In genomic region chr19:59470913-59471312, GRCm38 (mm10) we compare ENCODE assay signal across 12 mouse cellular contexts. TPM values are rescaled to one million over a fixed set of nuclear protein-coding genes. Genes with fewer than 3 reads are reported as not detected.
A peak's percentile ranks its signal among the peaks of the same experiment; 100 is the strongest.
DNase-seq lines count a peak whose midpoint lies in the region; ATAC-seq and TF ChIP-seq lines count a peak whose summit lies in the region.
"Had no signal": no experiment of that assay in that cellular context is flagged by ENCODE, and none has a peak within 500 bp of the region (broad histone marks: within the 10 kb centered on the region; RNA-seq: fewer than 3 reads in every experiment).

No protein-coding gene starts in this region.

- H3K9me3 ChIP-seq in heart, embryonic 16.5 days (replicated peaks; ENCODE audit: control insufficient read depth, low read length) = no peaks in the 10 kb centered on the region
- H3K9me3 ChIP-seq in embryonic facial prominence, embryonic 14.5 days (ENCODE audit: control insufficient read depth, low read length) = no peaks in the 10 kb centered on the region
- H3K9me3 ChIP-seq in hindbrain, postnatal 0 days (ENCODE audit: low read length) = no peaks in the 10 kb centered on the region
- no peaks in the 10 kb centered on the region for H3K9me3 ChIP-seq in neural tube, embryonic 11.5 days (ENCODE audit: control insufficient read depth, low read length)

- H3K4me1 ChIP-seq in heart, embryonic 16.5 days (ENCODE audit: control insufficient read depth, insufficient read depth, low read length) = peaks cover 6% of the 10 kb centered on the region; the same call in 1 of the 2 replicates
- H3K4me1 ChIP-seq in heart, adult 2 months (ENCODE audit: control insufficient read depth, insufficient read depth, low read length) = no peaks in the 10 kb centered on the region
- H3K4me1 ChIP-seq in embryonic facial prominence, embryonic 14.5 days (ENCODE audit: control insufficient read depth, insufficient read depth, low read length) = peaks cover 13% of the 10 kb centered on the region
- no peaks in the 10 kb centered on the region for H3K4me1 ChIP-seq in hindbrain, postnatal 0 days (ENCODE audit: insufficient read depth, low read length)
- H3K4me1 ChIP-seq in neural tube, embryonic 11.5 days (ENCODE audit: control insufficient read depth, insufficient read depth, low read length) = peaks cover 24% of the 10 kb centered on the region

- peak overlapping the region; percentile 9; the same call in 1 of the 2 replicates for H3K4me2 ChIP-seq in heart, embryonic 16.5 days (ENCODE audit: low read depth, low read length)
- H3K4me2 ChIP-seq in embryonic facial prominence, embryonic 14.5 days (ENCODE audit: low read depth, low read length) = peak overlapping the region; percentile 38; the same call in 1 of the 2 replicates
- 0 out of 2 replicates have a peak overlapping the region, but pooled peaks have one; percentile 3 for H3K4me2 ChIP-seq in hindbrain, postnatal 0 days (ENCODE audit: low read depth, low read length)
- H3K4me2 ChIP-seq in neural tube, embryonic 11.5 days (ENCODE audit: low read depth) = peak overlapping the region; percentile 26

- no peak for TF ChIP-seq EP300 in heart, adult 2 months (IDR thresholded peaks at IDR 0.05; ENCODE audit: insufficient read depth, low read depth, low read length)

- intact Hi-C loops in heart, adult 2 months (cut with DNase I) = no loop called here
- intact Hi-C loops in left cerebral cortex, postnatal 36 days (cut with DNase I) = no loop called here
- intact Hi-C loops in left cerebral cortex, adult 2 months (cut with DNase I) = no loop called here

- H3K4me3 ChIP-seq in heart, embryonic 16.5 days (ENCODE audit: low read length) = no peak overlapping the region
- H3K4me3 ChIP-seq in heart, adult 2 months = no peak overlapping the region
- H3K4me3 ChIP-seq in embryonic facial prominence, embryonic 14.5 days (ENCODE audit: low read depth, low read length) = 0 out of 2 replicates have a peak overlapping the region, but pooled peaks have one; percentile 0
- no peak overlapping the region for H3K4me3 ChIP-seq in hindbrain, postnatal 0 days (ENCODE audit: low read length)
- H3K4me3 ChIP-seq in neural tube, embryonic 11.5 days (ENCODE audit: low read depth, low read length) = no peak overlapping the region
- no peak overlapping the region for H3K4me3 ChIP-seq in left cerebral cortex, adult 2 months

- H3K27ac ChIP-seq in heart, embryonic 16.5 days (ENCODE audit: low read length) = no peak overlapping the region
- no peak overlapping the region for H3K27ac ChIP-seq in heart, adult 2 months
- H3K27ac ChIP-seq in embryonic facial prominence, embryonic 14.5 days (replicated peaks; ENCODE audit: low read depth, low read length) = no peak overlapping the region
- no peak overlapping the region for H3K27ac ChIP-seq in hindbrain, postnatal 0 days
- no peak overlapping the region for H3K27ac ChIP-seq in neural tube, embryonic 11.5 days (ENCODE audit: low read depth, low read length)
- H3K27ac ChIP-seq in left cerebral cortex, adult 2 months = no peak overlapping the region
- H3K27ac ChIP-seq: stomach, postnatal 0 days had no signal

- H3K9ac ChIP-seq in heart, embryonic 16.5 days (ENCODE audit: low read length) = no peak overlapping the region
- H3K9ac ChIP-seq in heart, adult 2 months (ENCODE audit: low read depth, low read length) = no peak overlapping the region
- no peak overlapping the region for H3K9ac ChIP-seq in embryonic facial prominence, embryonic 14.5 days (ENCODE audit: low read depth, low read length)
- H3K9ac ChIP-seq in hindbrain, postnatal 0 days (replicated peaks; ENCODE audit: low read length) = no peak overlapping the region
- H3K9ac ChIP-seq in neural tube, embryonic 11.5 days (ENCODE audit: low read length) = no peak overlapping the region
- H3K9ac ChIP-seq: liver, postnatal 0 days had no signal

- no peak for TF ChIP-seq POLR2A in heart, adult 2 months (IDR thresholded peaks at IDR 0.05; ENCODE audit: insufficient read depth, low read depth, low read length)

- no peak for DNase-seq in heart, adult 2 months
- DNase-seq in embryonic facial prominence, embryonic 14.5 days (ENCODE audit: low spot score) = no peak
- DNase-seq in hindbrain, postnatal 0 days (ENCODE audit: low spot score) = no peak
- no peak for DNase-seq in neural tube, embryonic 11.5 days (ENCODE audit: low spot score)
- no peak for DNase-seq in left cerebral cortex, postnatal 36 days (ENCODE audit: low spot score in 2 of 2)
- DNase-seq in spleen, adult 12 weeks (ENCODE audit: low spot score) = no peak
- no peak for DNase-seq in left cerebral cortex, adult 2 months (ENCODE audit: extremely low spot score in 1 of 2, low spot score in 2 of 2)
- DNase-seq: cerebellum, postnatal 25 days; liver, postnatal 0 days had no signal

- TF ChIP-seq CTCF in heart, adult 2 months (IDR thresholded peaks at IDR 0.05) = no peak
- TF ChIP-seq CTCF in hindbrain, postnatal 0 days (IDR thresholded peaks at IDR 0.05; ENCODE audit: low read depth) = no peak
- TF ChIP-seq CTCF in left cerebral cortex, adult 2 months (IDR thresholded peaks at IDR 0.05) = no peak

- ATAC-seq in heart, embryonic 16.5 days (replicated peaks; ENCODE audit: extremely low read depth, insufficient read depth, low FRiP score) = no peak
- ATAC-seq in embryonic facial prominence, embryonic 14.5 days (ENCODE audit: low read depth) = no peak
- no peak for ATAC-seq in hindbrain, postnatal 0 days
- no peak for ATAC-seq in neural tube, embryonic 11.5 days (ENCODE audit: insufficient read depth, low FRiP score, low TSS enrichment)
- ATAC-seq: liver, postnatal 0 days; Patski had no signal

- WGBS in heart, embryonic 16.5 days = 2% methylated on average over 13 of the region's 13 CpGs
- WGBS in heart, adult 2 months = 1% methylated on average over 13 of the region's 13 CpGs
- WGBS in embryonic facial prominence, embryonic 14.5 days = 2% methylated on average over 13 of the region's 13 CpGs
- 2% methylated on average over 13 of the region's 13 CpGs for WGBS in hindbrain, postnatal 0 days
- WGBS in neural tube, embryonic 11.5 days = under 1% methylated on average over 13 of the region's 13 CpGs

- peaks cover 82% of the 10 kb centered on the region for H3K27me3 ChIP-seq in heart, embryonic 16.5 days (ENCODE audit: control insufficient read depth, insufficient read depth, low read length)
- peaks cover 21% of the 10 kb centered on the region for H3K27me3 ChIP-seq in heart, adult 2 months (ENCODE audit: control insufficient read depth, insufficient read depth, low read length)
- H3K27me3 ChIP-seq in embryonic facial prominence, embryonic 14.5 days (replicated peaks; ENCODE audit: control insufficient read depth, insufficient read depth, low read length) = peaks cover 75% of the 10 kb centered on the region
- peaks cover 69% of the 10 kb centered on the region for H3K27me3 ChIP-seq in hindbrain, postnatal 0 days (ENCODE audit: insufficient read depth, low read length)
- peaks cover 67% of the 10 kb centered on the region for H3K27me3 ChIP-seq in neural tube, embryonic 11.5 days (ENCODE audit: control insufficient read depth, insufficient read depth, low read length)
- H3K27me3 ChIP-seq: Patski had no signal

- H3K36me3 ChIP-seq in heart, embryonic 16.5 days (ENCODE audit: control insufficient read depth, insufficient read depth) = no peaks in the 10 kb centered on the region
- H3K36me3 ChIP-seq in heart, adult 2 months (ENCODE audit: control insufficient read depth, insufficient read depth, low read length) = no peaks in the 10 kb centered on the region
- H3K36me3 ChIP-seq in embryonic facial prominence, embryonic 14.5 days (ENCODE audit: control insufficient read depth, insufficient read depth, low read length) = no peaks in the 10 kb centered on the region
- no peaks in the 10 kb centered on the region for H3K36me3 ChIP-seq in hindbrain, postnatal 0 days (ENCODE audit: insufficient read depth, low read length)
- H3K36me3 ChIP-seq in neural tube, embryonic 11.5 days (ENCODE audit: control insufficient read depth, insufficient read depth, low read length) = no peaks in the 10 kb centered on the region

- no peaks in the 10 kb centered on the region for H3K79me2 ChIP-seq in heart, adult 2 months (replicated peaks; ENCODE audit: control insufficient read depth, insufficient read depth, low read length)

RNA-seq across cellular contexts. Expression of gene Emx2, which starts 12.7 kb away (rescaled TPM):
- polyA plus RNA-seq in heart, embryonic 16.5 days (2015; fragmentation: Nextera tagmentation; extraction: Ambion mirVana) = not detected in 2 replicates
- total RNA-seq in heart, adult 2 months (2021) = not detected
- polyA plus RNA-seq in heart, adult 2 months (2012; rRNA removed) = not detected in 2 replicates
- polyA plus RNA-seq in embryonic facial prominence, embryonic 14.5 days (2014; fragmentation: Nextera tagmentation; extraction: Ambion mirVana) = 6.9 and 7.5 TPM in 2 replicates
- 0.18 and 0.47 TPM in 2 replicates for total RNA-seq in hindbrain, postnatal 0 days (2014; rRNA removed)
- 0.08 and 0.15 TPM in 2 replicates for polyA plus RNA-seq in hindbrain, postnatal 0 days (2015; fragmentation: Nextera tagmentation; extraction: Ambion mirVana)
- polyA plus RNA-seq in neural tube, embryonic 11.5 days (2014; fragmentation: Nextera tagmentation; extraction: Ambion mirVana) = 1.7 and 3.9 TPM in 2 replicates
- 10 to 100 TPM; 12.5 to 21.3 TPM for total RNA-seq in left cerebral cortex, postnatal 36 days (2021)
- 10 to 100 TPM; 14.5 to 15.6 TPM for total RNA-seq in left cerebral cortex, adult 2 months (2021)
- polyA plus RNA-seq: liver, postnatal 0 days had no signal
